Mouse (Mus musculus): ENCODE measurements at regions not wholly inside any gene's neighbourhood (a gene's known extent, or its start where the extent isn't known, plus 50 kb on each side); places are given as distances from the start of the nearest gene placed in this dataset.

GRCm38 (mm10) chr10:16996820-16997466 lies 726.1 kb upstream of the Cited2 start:
- TF ChIP-seq EP300 (IDR thresholded peaks at IDR 0.05; ENCODE audit: insufficient read depth, low read depth, low read length) (no peak), CTCF (IDR thresholded peaks at IDR 0.05; ENCODE audit: low read depth, low read length) (no peak)

All from ES-Bruce4 (cell line).